Mouse (Mus musculus): ENCODE data around the gene Dcakd.
A peak's percentile ranks its signal among the peaks of the same experiment; 100 is the strongest.

The Dcakd gene

GRCm38 (mm10) chr11:103046286-103046685 is 18.2 kb upstream of the Dcakd start:
- DNase-seq (ENCODE audit: low spot score), result no peak

- no peak for DNase-seq (ENCODE audit: low spot score)
Measured at GRCm38 (mm10) chr11:103043982-103044381, 15.8 kb upstream of the Dcakd start.

- DNase-seq (ENCODE audit: low spot score), result no peak
Measured at GRCm38 (mm10) chr11:103042828-103043227, 14.7 kb upstream of the Dcakd start.

- no peak for DNase-seq (ENCODE audit: low spot score)
Measured at GRCm38 (mm10) chr11:103038037-103038436, 9.9 kb upstream of the Dcakd start.

- no peak for DNase-seq (ENCODE audit: low spot score)
Measured at GRCm38 (mm10) chr11:103036881-103037465, 8.8 kb upstream of the Dcakd start.

GRCm38 (mm10) chr11:103035007-103035406 is 6.9 kb upstream of the Dcakd start:
- DNase-seq (ENCODE audit: low spot score), result no peak

- no peak for DNase-seq (ENCODE audit: low spot score)
Measured at GRCm38 (mm10) chr11:103033030-103033429, 4.9 kb upstream of the Dcakd start.

- DNase-seq (ENCODE audit: low spot score), result no peak
Measured at GRCm38 (mm10) chr11:103027570-103028175, 460 bp downstream of the Dcakd start.

- no peak for DNase-seq (ENCODE audit: low spot score)
Measured at GRCm38 (mm10) chr11:103026901-103027300, 1.2 kb downstream of the Dcakd start.

GRCm38 (mm10) chr11:103023974-103024373 is 4.2 kb downstream of the Dcakd start:
- no peak for DNase-seq (ENCODE audit: low spot score)

GRCm38 (mm10) chr11:103020713-103021335 is 7.3 kb downstream of the Dcakd start:
- no peak for DNase-seq (ENCODE audit: low spot score)

GRCm38 (mm10) chr11:103019325-103019724 is 8.8 kb downstream of the Dcakd start:
- DNase-seq (ENCODE audit: low spot score), result no peak

- DNase-seq (ENCODE audit: low spot score), result no peak
Measured at GRCm38 (mm10) chr11:103018860-103019259, 9.3 kb downstream of the Dcakd start.

GRCm38 (mm10) chr11:103017661-103018060 is 10.5 kb downstream of the Dcakd start:
- no peak for DNase-seq (ENCODE audit: low spot score)

- peak; percentile 97 for DNase-seq (ENCODE audit: low spot score)
Measured at GRCm38 (mm10) chr11:103016930-103017329, 11.2 kb downstream of the Dcakd start.

GRCm38 (mm10) chr11:103015881-103016825 is 12.0 kb downstream of the Dcakd start:
- no peak for DNase-seq (ENCODE audit: low spot score)

GRCm38 (mm10) chr11:103011206-103011497 is 17.0 kb downstream of the Dcakd start:
- DNase-seq (ENCODE audit: low spot score), result no peak

GRCm38 (mm10) chr11:103010454-103011205 is 17.5 kb downstream of the Dcakd start:
- no peak for DNase-seq (ENCODE audit: low spot score)

- DNase-seq (ENCODE audit: low spot score), result no peak
Measured at GRCm38 (mm10) chr11:103009208-103009607, 18.9 kb downstream of the Dcakd start.

- DNase-seq (ENCODE audit: low spot score), result no peak
Measured at GRCm38 (mm10) chr11:103008558-103008957, 19.6 kb downstream of the Dcakd start.

GRCm38 (mm10) chr11:103007001-103007340 is 21.2 kb downstream of the Dcakd start:
- peak; percentile 79 for DNase-seq (ENCODE audit: low spot score)

All from lung, postnatal 25 days (tissue).